Mouse (Mus musculus) left cerebral cortex, postnatal 10 days (tissue): Measurements from ENCODE around the gene Ap1g1. TPM values are rescaled to one million over a fixed set of nuclear protein-coding genes. Genes with fewer than 3 reads are reported as not detected.

Experiments
- DNase-seq, 2 experiments: peaks; one replicate each; pipeline ENCODE4 v3.0.0; 2021 to 2022; ENCODE audit warnings: low spot score in 2 of 2, mixed read lengths in 1 of 2; ENCODE audit errors: extremely low spot score in 1 of 2
- intact Hi-C: fragments of 180-260 bp; cut with DNase I; formaldehyde crosslinking; loops from one replicate; pipeline ENCODE4 v1.15.1; 2025
- total RNA-seq, 2 experiments: library from RNA; stranded (reverse); gene quantifications; 2 replicates each; pipeline ENCODE4 v1.2.3; 2021

The Ap1g1 gene
- total RNA-seq, 2 experiments from 2014 or later, result 92.9 to 95.8 TPM

GRCm38 (mm10) chr8:109903909-109904469 is 125.6 kb downstream of the Ap1g1 start:
- intact Hi-C loops, result loop anchor here (5.0 kb wide), 1 partner anchor 37 kb away; the partner anchor contains the start of gene Phlpp2
- DNase-seq, result peak in 1 of 2 experiments; percentile 67

DNA sequence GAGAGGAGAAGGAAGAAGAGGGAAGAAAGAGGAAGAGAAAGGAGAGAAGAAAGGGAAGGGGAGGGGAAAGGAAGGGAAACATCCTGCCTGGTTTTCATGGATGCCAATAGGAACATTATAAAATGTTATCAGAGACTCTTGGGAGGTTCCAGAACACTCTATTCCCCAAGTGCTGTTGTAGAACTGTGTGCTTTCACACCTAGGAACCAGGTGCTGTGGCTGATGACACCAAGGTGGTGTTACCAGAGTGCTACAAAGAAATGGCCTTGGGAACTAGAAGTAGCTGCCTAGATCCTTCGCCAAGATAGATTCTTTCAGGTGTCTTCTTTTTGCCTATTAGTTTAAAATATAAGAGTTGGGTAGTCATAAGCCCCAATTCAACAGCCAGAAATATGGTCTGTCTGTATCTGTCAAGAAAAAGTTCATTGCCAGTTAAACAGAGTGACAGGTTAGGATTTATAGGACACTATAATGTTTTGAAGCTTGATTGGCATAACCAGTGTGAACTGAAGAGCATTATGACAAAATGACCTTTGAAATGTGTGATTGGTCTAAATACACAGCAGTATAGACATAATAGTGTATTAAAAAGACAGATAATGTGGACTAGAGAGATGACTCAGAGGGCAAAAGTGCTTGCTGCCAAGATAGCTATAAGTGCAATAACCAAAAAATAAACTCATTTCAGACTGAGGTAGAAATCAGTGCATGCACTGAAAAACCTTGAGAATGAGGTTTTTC is 126.7 kb downstream of the Ap1g1 start:
- intact Hi-C loops, result loop anchor here (5.0 kb wide), 1 partner anchor 38 kb away; the partner anchor contains the start of gene Phlpp2
- DNase-seq, result no peak

- no peak for DNase-seq
- intact Hi-C loops, result no loop called here
Measured at GRCm38 (mm10) chr8:109906907-109907306, 128.6 kb downstream of the Ap1g1 start.

GRCm38 (mm10) chr8:109907376-109907775 is 129.0 kb downstream of the Ap1g1 start:
- intact Hi-C loops, result no loop called here
- DNase-seq, result no peak

Other genes with a start within 250 kb of the Ap1g1 start
- 10 to 100 TPM; 21.9 to 24.1 TPM for gene Dhx38, start 212.7 kb upstream of the Ap1g1 start, total RNA-seq
- 10 to 100 TPM; 10.7 to 11.7 TPM for gene Txnl4b, start 212.7 kb upstream of the Ap1g1 start, total RNA-seq
- not detected for gene Hp, start 199.4 kb upstream of the Ap1g1 start, total RNA-seq
- gene Dhodh, start 169.9 kb upstream of the Ap1g1 start, total RNA-seq, result 10 to 100 TPM; 16.4 to 19.8 TPM
- under 1 TPM; 0.54 to 0.65 TPM for gene Pkd1l3, start 164.0 kb upstream of the Ap1g1 start, total RNA-seq
- gene Ist1, start 85.3 kb upstream of the Ap1g1 start, total RNA-seq, result 10 to 100 TPM; 79.7 to 80.9 TPM
- gene Zfp821, start 73.0 kb upstream of the Ap1g1 start, total RNA-seq, result 10 to 100 TPM; 64.8 to 69.0 TPM
- gene Atxn1l, start 40.8 kb upstream of the Ap1g1 start, total RNA-seq, result 10 to 100 TPM; 35.0 to 40.3 TPM
- 10 to 100 TPM; 29.5 to 29.8 TPM for gene Phlpp2, start 90.0 kb downstream of the Ap1g1 start, total RNA-seq
- under 1 TPM in 1 of 2 experiments, not detected in 1; 0.30 TPM for gene Marveld3, start 183.6 kb downstream of the Ap1g1 start, total RNA-seq
- gene Tat, start 211.9 kb downstream of the Ap1g1 start, total RNA-seq, result not detected